Mouse (Mus musculus) midbrain, embryonic 10.5 days (tissue): ENCODE measurements at regions not wholly inside any gene's neighbourhood (a gene's known extent, or its start where the extent isn't known, plus 50 kb on each side); places are given as distances from the start of the nearest gene placed in this dataset.
"Not testable (repeated sequence)": the region's sequence is repeated elsewhere in the genome, so short reads cannot be mapped to it uniquely, and the experiment has no call there.

Experiments
- DNase-seq: peaks from one replicate; pipeline ENCODE4 v3.0.0-alpha.2; 2017; ENCODE audit warnings: low spot score
- H3K27ac ChIP-seq: fragments of 300-500 bp; sonication (generic); replicated peaks from 2 replicates; pipeline ENCODE4 v1.5.1; 2016; ENCODE audit warnings: mild to moderate bottlenecking
- H3K27me3 ChIP-seq: fragments of 300-500 bp; sonication (generic); 2 replicates; pipeline ENCODE4 v1.6.1; 2016; ENCODE audit warnings: low read depth, mild to moderate bottlenecking; ENCODE audit not compliant: poor library complexity, severe bottlenecking
- H3K36me3 ChIP-seq: fragments of 300-500 bp; sonication (generic); 2 replicates; pipeline ENCODE4 v1.6.1; 2016; ENCODE audit warnings: mild to moderate bottlenecking, moderate library complexity
- H3K4me1 ChIP-seq: fragments of 300-500 bp; sonication (generic); 2 replicates; pipeline ENCODE4 v1.6.1; 2016
- H3K4me3 ChIP-seq: fragments of 300-500 bp; sonication (generic); 2 replicates; pipeline ENCODE4 v1.5.1; 2016; ENCODE audit warnings: mild to moderate bottlenecking, moderate library complexity
- H3K9me3 ChIP-seq: fragments of 300-500 bp; sonication (generic); replicated peaks from 2 replicates; pipeline ENCODE4 v1.6.1; 2016; ENCODE audit warnings: mild to moderate bottlenecking
- WGBS: fragments of 180-500 bp; shearing (Covaris S2); methylation state at CpG from one replicate; pipeline ENCODE4 v1.1.7; 2016; 5-methylcytosine and 5-hydroxymethylcytosine counted together

DNA sequence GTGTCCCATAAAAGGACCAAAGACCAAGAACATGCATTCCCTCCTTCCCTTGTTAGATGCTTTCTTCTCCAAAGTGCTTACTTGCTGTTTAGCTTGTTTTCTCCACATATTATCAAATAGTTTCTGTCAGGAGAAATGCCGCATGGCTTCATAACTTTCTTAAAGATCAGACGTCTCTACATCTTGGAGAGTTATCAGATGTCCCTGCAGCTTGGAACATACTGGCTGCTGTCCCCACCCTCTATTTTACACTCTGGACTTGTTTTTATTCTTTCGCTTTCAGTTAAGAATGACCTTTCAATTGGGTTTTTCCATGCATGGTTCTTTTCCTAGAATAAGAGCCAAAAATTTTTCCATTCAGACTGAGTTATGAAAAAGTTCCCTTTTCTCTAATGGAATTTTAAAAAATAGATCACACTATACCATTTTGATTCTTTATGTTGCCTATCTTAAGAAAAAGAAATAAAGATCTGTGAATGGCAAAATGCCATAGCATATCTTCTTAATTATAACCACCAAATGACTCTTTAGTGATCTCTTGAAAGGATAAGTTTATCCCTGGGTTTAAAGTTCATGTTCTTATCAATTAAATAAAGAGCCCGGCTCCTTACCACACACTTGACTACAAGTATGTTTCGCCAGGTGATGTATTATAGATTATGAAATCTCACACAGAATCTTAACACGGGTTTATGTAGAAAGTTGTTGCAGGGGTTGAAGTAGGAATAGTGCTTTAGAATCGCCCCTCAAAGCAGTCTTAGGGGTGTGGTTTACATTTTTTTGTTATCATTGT is 232.1 kb downstream of the Nfkbiz start:
- Histone ChIP-seq H3K9me3 (no peaks in the 10 kb centered on the region), H3K4me1 (no peaks in the 10 kb centered on the region), H3K36me3 (no peaks in the 10 kb centered on the region), H3K27ac (no peak overlapping the region), H3K27me3 (no peaks in the 10 kb centered on the region), H3K4me3 (no peak overlapping the region)
- WGBS, result 92% methylated on average over 7 of the region's 7 CpGs
- DNase-seq, result no peak

DNA sequence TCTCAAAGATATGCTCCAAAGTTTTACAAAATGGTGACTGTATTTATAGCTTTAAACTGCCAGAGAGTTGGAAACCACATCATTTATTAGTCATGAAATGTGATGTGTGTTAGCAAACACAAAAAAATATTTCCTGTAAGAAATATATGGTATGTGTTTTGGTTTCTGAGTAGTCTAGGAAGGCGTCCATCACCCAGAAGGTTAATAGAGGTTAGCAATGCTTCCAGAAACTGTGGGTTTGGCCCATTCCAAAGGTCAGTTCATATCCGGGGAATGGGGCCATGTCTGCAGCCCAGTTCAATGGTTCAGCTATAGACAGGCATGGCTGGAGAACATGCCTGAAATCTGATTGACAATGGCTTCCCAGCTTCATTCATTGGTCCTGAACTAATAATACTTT is 235.1 kb downstream of the Nfkbiz start:
- 94% methylated on average over 2 of the region's 2 CpGs for WGBS
- DNase-seq, result no peak
- no peaks in the 10 kb centered on the region for H3K9me3 ChIP-seq
- H3K4me3 ChIP-seq, result no peak overlapping the region
- H3K4me1 ChIP-seq, result no peaks in the 10 kb centered on the region
- H3K36me3 ChIP-seq, result no peaks in the 10 kb centered on the region
- no peak overlapping the region for H3K27ac ChIP-seq
- H3K27me3 ChIP-seq, result no peaks in the 10 kb centered on the region

- H3K27me3 ChIP-seq, result no peaks in the 10 kb centered on the region
- H3K9me3 ChIP-seq, result no peaks in the 10 kb centered on the region
- H3K27ac ChIP-seq, result no peak overlapping the region
- no peaks in the 10 kb centered on the region for H3K36me3 ChIP-seq
- no peak overlapping the region for H3K4me3 ChIP-seq
- no peaks in the 10 kb centered on the region for H3K4me1 ChIP-seq
- WGBS, result 86% methylated on average over 1 of the region's 1 CpGs
- no peak for DNase-seq
Observed at GRCm38 (mm10) chr16:55589382-55589956, 249.2 kb downstream of the Nfkbiz start.

GRCm38 (mm10) chr16:55587138-55587537 is 251.6 kb downstream of the Nfkbiz start:
- Histone ChIP-seq H3K4me1 (no peaks in the 10 kb centered on the region), H3K9me3 (no peaks in the 10 kb centered on the region), H3K27ac (no peak overlapping the region), H3K27me3 (no peaks in the 10 kb centered on the region), H3K4me3 (no peak overlapping the region), H3K36me3 (no peaks in the 10 kb centered on the region)
- DNase-seq, result no peak
- 88% methylated on average over 6 of the region's 6 CpGs for WGBS

- Histone ChIP-seq H3K27me3 (no peaks in the 10 kb centered on the region), H3K9me3 (no peaks in the 10 kb centered on the region), H3K27ac (no peak overlapping the region), H3K4me3 (no peak overlapping the region), H3K36me3 (no peaks in the 10 kb centered on the region), H3K4me1 (no peaks in the 10 kb centered on the region)
- WGBS, result 77% methylated on average over 3 of the region's 3 CpGs
- DNase-seq, result no peak
Observed at GRCm38 (mm10) chr16:55582906-55583305, 255.8 kb downstream of the Nfkbiz start.

DNA sequence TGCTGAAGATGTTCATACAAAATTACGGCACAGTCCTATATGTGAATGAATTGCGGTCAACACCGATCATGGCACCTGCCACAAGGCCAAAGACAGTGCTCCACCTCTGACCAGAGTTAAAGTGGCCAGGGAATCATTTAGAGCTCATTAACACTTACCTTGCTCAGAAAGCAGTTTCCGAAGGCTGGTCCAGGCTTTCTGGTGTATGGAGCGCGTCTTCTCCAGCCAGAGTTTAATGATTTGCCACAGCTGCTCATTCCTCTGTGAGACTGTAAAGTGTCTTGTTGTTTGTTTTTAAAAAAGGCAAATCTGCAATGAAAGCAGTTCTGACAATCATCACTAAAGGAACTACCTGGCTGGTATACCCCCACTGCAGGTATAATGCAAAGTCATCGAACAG is 256.7 kb downstream of the Nfkbiz start:
- Histone ChIP-seq H3K4me3 (no peak overlapping the region), H3K4me1 (no peaks in the 10 kb centered on the region), H3K27ac (no peak overlapping the region), H3K36me3 (no peaks in the 10 kb centered on the region), H3K27me3 (no peaks in the 10 kb centered on the region), H3K9me3 (no peaks in the 10 kb centered on the region)
- 97% methylated on average over 7 of the region's 7 CpGs for WGBS
- no peak for DNase-seq

- WGBS, result 90% methylated on average over 4 of the region's 4 CpGs
Observed at GRCm38 (mm10) chr16:55580827-55581226, 257.9 kb downstream of the Nfkbiz start.

DNA sequence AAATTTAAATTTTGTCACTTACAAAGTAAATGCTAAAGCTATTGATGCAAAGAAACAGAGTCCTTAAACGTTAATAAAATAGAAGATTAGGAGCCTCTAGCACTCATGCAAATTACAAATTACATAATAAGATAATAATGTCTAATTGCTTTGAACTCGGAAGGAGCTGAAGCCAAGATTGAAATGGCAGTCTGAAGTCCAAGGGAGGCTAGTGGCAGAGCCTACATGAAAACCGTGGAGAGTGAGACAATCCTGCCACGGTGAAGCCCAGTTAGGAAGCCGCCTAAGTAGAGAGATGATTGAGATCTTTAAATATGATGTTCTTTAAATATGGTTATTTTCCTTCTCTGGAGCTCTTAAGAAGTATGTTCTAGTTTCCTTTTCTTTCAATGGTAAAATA is 260.0 kb downstream of the Nfkbiz start:
- no peaks in the 10 kb centered on the region for H3K36me3 ChIP-seq
- H3K9me3 ChIP-seq, result no peaks in the 10 kb centered on the region
- no peak overlapping the region for H3K27ac ChIP-seq
- no peak for DNase-seq
- 93% methylated on average over 5 of the region's 5 CpGs for WGBS
- H3K27me3 ChIP-seq, result no peaks in the 10 kb centered on the region
- no peaks in the 10 kb centered on the region for H3K4me1 ChIP-seq
- no peak overlapping the region for H3K4me3 ChIP-seq

More at GRCm38 (mm10) chr16:55580827-55581226, 257.9 kb downstream of the Nfkbiz start:
- Histone ChIP-seq H3K4me3 (no peak overlapping the region), H3K27ac (no peak overlapping the region), H3K36me3 (no peaks in the 10 kb centered on the region), H3K9me3 (no peaks in the 10 kb centered on the region), H3K4me1 (no peaks in the 10 kb centered on the region), H3K27me3 (no peaks in the 10 kb centered on the region)
- no peak for DNase-seq

GRCm38 (mm10) chr16:55575609-55576283 is 263.0 kb downstream of the Nfkbiz start:
- not testable (repeated sequence) for H3K36me3 ChIP-seq, H3K4me3 ChIP-seq, H3K27ac ChIP-seq, H3K27me3 ChIP-seq, H3K9me3 ChIP-seq, H3K4me1 ChIP-seq, DNase-seq
- WGBS, result 92% methylated on average over 2 of the region's 2 CpGs

- no peak for DNase-seq
- Histone ChIP-seq H3K4me1 (no peaks in the 10 kb centered on the region), H3K4me3 (no peak overlapping the region), H3K36me3 (no peaks in the 10 kb centered on the region), H3K27ac (no peak overlapping the region), H3K27me3 (no peaks in the 10 kb centered on the region), H3K9me3 (no peaks in the 10 kb centered on the region)
- 56% methylated on average over 7 of the region's 7 CpGs for WGBS
Observed at GRCm38 (mm10) chr16:55571106-55571505, 267.6 kb downstream of the Nfkbiz start.

DNA sequence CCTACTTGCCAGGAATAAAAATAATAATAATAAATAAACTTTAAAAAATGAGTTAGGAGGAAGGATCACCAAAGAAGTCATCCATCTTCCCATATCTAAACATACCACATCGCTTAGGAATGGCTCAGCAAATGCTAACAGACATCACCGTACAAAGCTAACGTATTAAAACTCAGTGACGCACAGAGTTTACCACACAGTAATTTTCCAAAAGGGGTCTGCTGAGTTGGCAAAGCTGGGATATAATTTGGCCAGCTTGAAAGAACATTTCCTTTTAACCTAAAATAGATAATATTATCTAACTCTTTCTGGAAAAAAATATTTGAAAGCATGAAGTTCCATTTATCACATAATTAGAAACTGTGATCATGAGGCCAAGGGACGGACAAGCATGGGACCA is 268.6 kb downstream of the Nfkbiz start:
- 96% methylated on average over 5 of the region's 5 CpGs for WGBS
- no peak for DNase-seq
- Histone ChIP-seq H3K4me3 (no peak overlapping the region), H3K4me1 (no peaks in the 10 kb centered on the region), H3K36me3 (no peaks in the 10 kb centered on the region), H3K27me3 (no peaks in the 10 kb centered on the region), H3K27ac (no peak overlapping the region), H3K9me3 (no peaks in the 10 kb centered on the region)

DNA sequence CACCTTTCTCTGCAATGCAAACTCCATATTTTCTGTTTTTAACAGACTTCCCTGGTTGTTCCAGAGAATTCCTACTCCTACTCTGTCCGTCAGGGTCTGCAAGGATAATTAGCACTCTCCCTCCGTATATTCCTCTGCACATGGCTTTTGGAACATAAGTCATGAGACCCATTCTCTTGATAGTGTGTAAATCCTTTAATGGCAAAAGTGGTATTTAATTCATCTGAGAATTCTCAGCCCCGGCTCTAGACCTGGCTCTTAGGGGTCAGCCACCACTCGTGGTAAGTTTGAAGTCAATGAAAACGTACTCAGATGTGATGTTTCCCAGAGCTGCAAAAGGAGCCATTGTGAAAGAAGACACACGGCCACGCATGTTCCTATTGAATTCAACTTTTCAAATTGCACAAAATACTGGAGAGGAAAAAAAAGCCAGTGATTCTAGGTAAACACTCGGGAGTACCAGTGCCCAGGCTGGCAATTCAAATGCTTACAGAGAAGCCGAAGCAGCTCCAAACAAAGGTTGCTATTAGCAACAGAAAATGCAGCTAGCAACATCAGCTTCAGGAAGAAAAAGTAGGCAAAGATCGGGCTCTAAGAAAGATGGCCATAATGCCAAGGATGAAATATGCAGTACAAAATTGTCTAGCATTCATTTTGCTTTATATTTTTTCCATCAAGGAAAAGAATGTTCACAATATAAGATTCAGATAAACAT is 258.2 kb upstream of the Zpld1 start:
- H3K9me3 ChIP-seq, result no peaks in the 10 kb centered on the region
- H3K27ac ChIP-seq, result peak overlapping the region; percentile 61
- WGBS, result 51% methylated on average over 10 of the region's 10 CpGs
- peaks cover 14% of the 10 kb centered on the region for H3K4me1 ChIP-seq
- no peaks in the 10 kb centered on the region for H3K27me3 ChIP-seq
- DNase-seq, result peak; percentile 26
- H3K36me3 ChIP-seq, result no peaks in the 10 kb centered on the region
- peak overlapping the region; percentile 9; the same call in 1 of the 2 replicates for H3K4me3 ChIP-seq
